Mouse (Mus musculus) CH12.LX (cell line): ENCODE data around the gene Hnrnpa2b1. TPM values are rescaled to one million over a fixed set of nuclear protein-coding genes. Genes with fewer than 3 reads are reported as not detected.
A peak's percentile ranks its signal among the peaks of the same experiment; 100 is the strongest.

Experiments
- DNase-seq: peaks from one replicate; pipeline ENCODE4 v3.0.0-alpha.2; 2013; ENCODE audit errors: extremely low read depth
- H3K27ac ChIP-seq: 2 replicates; pipeline ENCODE4 v1.5.1; 2012; ENCODE audit warnings: low read depth, mild to moderate bottlenecking, control low read depth, moderate library complexity; ENCODE audit not compliant: insufficient read depth
- H3K27me3 ChIP-seq: replicated peaks from 2 replicates; pipeline ENCODE3; 2012; ENCODE audit warnings: inconsistent platforms
- H3K36me3 ChIP-seq, 2 experiments: replicated peaks in 1 of 2; 2 replicates each; pipeline versions ENCODE3 to v1.6.1; 2012; ENCODE audit warnings: inconsistent platforms in 1 of 2, low read length in 1 of 2, mild to moderate bottlenecking in 1 of 2, mixed read lengths in 1 of 2, moderate library complexity in 1 of 2; ENCODE audit not compliant: control insufficient read depth in 1 of 2, insufficient read depth in 1 of 2
- H3K4me1 ChIP-seq, 2 experiments: 2 replicates each; pipeline ENCODE4 v1.6.1; 2012; ENCODE audit warnings: inconsistent platforms in 1 of 2, moderate library complexity in 1 of 2; ENCODE audit not compliant: insufficient read depth in 2 of 2, control insufficient read depth in 1 of 2
- H3K4me2 ChIP-seq: 2 replicates; pipeline ENCODE4 v1.6.1; 2012; ENCODE audit warnings: low read depth, mild to moderate bottlenecking, control low read depth; ENCODE audit not compliant: poor library complexity, insufficient read depth, severe bottlenecking
- H3K4me3 ChIP-seq, 3 experiments: fragments of 150-350 bp in 1 of 3; sonication (generic) in 1 of 3; replicated peaks in 1 of 3; 2 replicates each; pipeline versions ENCODE3 to v1.5.1; 2011 to 2012; ENCODE audit warnings: low read depth in 2 of 3, low read length in 2 of 3, mild to moderate bottlenecking in 2 of 3, moderate library complexity in 2 of 3, control low read depth in 1 of 3, improper control_type of control experiment in 1 of 3, inconsistent platforms in 1 of 3, mixed read lengths in 1 of 3; ENCODE audit not compliant: poor library complexity in 1 of 3
- H3K79me2 ChIP-seq: replicated peaks from 2 replicates; pipeline ENCODE4 v1.6.1; 2012; ENCODE audit warnings: mild to moderate bottlenecking, moderate library complexity; ENCODE audit not compliant: control insufficient read depth, poor library complexity, insufficient read depth, severe bottlenecking; ENCODE audit errors: extremely low read depth
- H3K9ac ChIP-seq: 2 replicates; pipeline ENCODE4 v1.6.1; 2012; ENCODE audit warnings: low read depth, mild to moderate bottlenecking, control low read depth, moderate library complexity; ENCODE audit not compliant: insufficient read depth
- H3K9me3 ChIP-seq: replicated peaks from 2 replicates; pipeline ENCODE3; 2012; ENCODE audit warnings: low read length, inconsistent platforms, mixed read lengths
- E2F4 ChIP-seq: IDR thresholded peaks from 2 replicates; pipeline ENCODE4 v1.6.1; 2011; ENCODE audit warnings: low read depth, low read length, improper control_type of control experiment; ENCODE audit not compliant: insufficient replicate concordance
- GABPA ChIP-seq: IDR thresholded peaks from 2 replicates; pipeline ENCODE4 v1.6.1; 2012; ENCODE audit warnings: low read depth, low read length, improper control_type of control experiment, inconsistent platforms; ENCODE audit not compliant: insufficient replicate concordance
- IRF4 ChIP-seq: IDR thresholded peaks from 2 replicates; pipeline ENCODE4 v1.6.1; 2014; ENCODE audit warnings: low read depth, mild to moderate bottlenecking, inconsistent platforms, low read length, improper control_type of control experiment
- JUND ChIP-seq: conservative IDR thresholded peaks from 2 replicates; pipeline ENCODE4 v1.6.1; 2011; ENCODE audit warnings: low read depth, low read length, improper control_type of control experiment
- KAT2A ChIP-seq: IDR thresholded peaks from 2 replicates; pipeline ENCODE4 v1.6.1; 2012; ENCODE audit warnings: low read length, improper control_type of control experiment, inconsistent platforms; ENCODE audit not compliant: insufficient replicate concordance
- MAZ ChIP-seq: IDR thresholded peaks from 2 replicates; pipeline ENCODE4 v1.6.1; 2012; ENCODE audit warnings: low read depth, mild to moderate bottlenecking, inconsistent platforms, low read length, improper control_type of control experiment, moderate library complexity
- MYC ChIP-seq: IDR thresholded peaks from 2 replicates; pipeline ENCODE4 v1.6.1; 2011; ENCODE audit warnings: low read depth, mild to moderate bottlenecking, improper control_type of control experiment, low read length
- NELFE ChIP-seq: IDR thresholded peaks from 2 replicates; pipeline ENCODE4 v1.6.1; 2011; ENCODE audit warnings: low read depth, low read length, improper control_type of control experiment
- PAX5 ChIP-seq: IDR thresholded peaks from 2 replicates; pipeline ENCODE4 v1.6.1; 2012; ENCODE audit warnings: low read length, inconsistent platforms, mixed read lengths
- POLR2A ChIP-seq: IDR thresholded peaks from 2 replicates; pipeline ENCODE4 v1.6.1; 2011; ENCODE audit warnings: low read depth, mild to moderate bottlenecking, improper control_type of control experiment, low read length
- RCOR1 ChIP-seq: conservative IDR thresholded peaks from 2 replicates; pipeline ENCODE4 v1.6.1; 2012; ENCODE audit warnings: low read depth, mild to moderate bottlenecking, inconsistent platforms, low read length, improper control_type of control experiment
- TBP ChIP-seq: conservative IDR thresholded peaks from 2 replicates; pipeline ENCODE4 v1.6.1; 2011; ENCODE audit warnings: low read depth, low read length, improper control_type of control experiment
- USF1 ChIP-seq: IDR thresholded peaks from 2 replicates; pipeline ENCODE4 v1.6.1; 2014; ENCODE audit warnings: low read depth, mild to moderate bottlenecking, inconsistent platforms, low read length, improper control_type of control experiment
- ZC3H11A ChIP-seq: IDR thresholded peaks from 2 replicates; pipeline ENCODE4 v1.6.1; 2012; ENCODE audit warnings: low read depth, mild to moderate bottlenecking, inconsistent platforms, low read length, improper control_type of control experiment
- ZKSCAN1 ChIP-seq: IDR thresholded peaks from 2 replicates; pipeline ENCODE4 v1.6.1; 2012; ENCODE audit warnings: low read depth, inconsistent platforms, low read length, improper control_type of control experiment, borderline replicate concordance
- ZMIZ1 ChIP-seq: IDR thresholded peaks from 2 replicates; pipeline ENCODE4 v1.6.1; 2012; ENCODE audit warnings: low read depth, mild to moderate bottlenecking, inconsistent platforms, low read length, improper control_type of control experiment
- ZNF384 ChIP-seq: IDR thresholded peaks from 2 replicates; pipeline ENCODE4 v1.6.1; 2012; ENCODE audit warnings: low read depth, low read length, improper control_type of control experiment, inconsistent platforms
- dilution Hi-C: fragments of 300-500 bp; cut with MboI; formaldehyde crosslinking; loops from 2 replicates; pipeline ENCODE4 v1.14.3; 2020; ENCODE audit warnings: low sequenced_read_pairs; ENCODE audit not compliant: extremely low pct_unique_long_range_greater_than_20kb, extremely low pct_ligation_motif_present
- in situ Hi-C: fragments of 300-500 bp; cut with MboI; formaldehyde crosslinking; loops from 3 replicates; pipeline ENCODE4 v1.14.3; 2019; ENCODE audit warnings: low sequenced_read_pairs, low pct_ligation_motif_present, low pct_unique_long_range_greater_than_20kb, mixed read lengths
- polyA plus RNA-seq: library from polyadenylated mRNA; unstranded; fragments of >175 nt; gene quantifications from 2 replicates; pipeline ENCODE4 v1.2.1, GENCODE M21; 2012; ENCODE audit warnings: low read depth; ENCODE audit not compliant: insufficient read length
- total RNA-seq, 2 experiments: library from RNA; depleted of rRNA; stranded (reverse); fragments of 300-350 nt in 1 of 2; fragments of >200 nt in 1 of 2; gene quantifications; 2 replicates each; pipeline ENCODE4 v1.2.3; 2012 to 2014

Gene Hnrnpa2b1
- total and polyA plus RNA-seq, 3 experiments: 500 to 1,854 (median 710) TPM

- Histone ChIP-seq H3K79me2 (peaks cover 72% of the 10 kb centered on the region), H3K36me3 (peaks cover 17 to 46% of the 10 kb centered on the region in 2 experiments), H3K27ac (no peak overlapping the region), H3K4me3 (peak overlapping the region; percentile 25 to 94 (median 70)), H3K27me3 (no peaks in the 10 kb centered on the region), H3K9ac (peak overlapping the region; percentile 99), H3K9me3 (no peaks in the 10 kb centered on the region), H3K4me2 (peak overlapping the region; percentile 82), H3K4me1 (peaks cover 2 to 24% of the 10 kb centered on the region in 2 experiments; a peak in 3 of 4 replicates)
- in situ Hi-C loops: no loop called here
- no peak for TF ChIP-seq GABPA
- no peak for TF ChIP-seq IRF4
- no peak for TF ChIP-seq E2F4
- TF ChIP-seq MYC: no peak
- TF ChIP-seq PAX5: no peak
- TF ChIP-seq TBP: no peak
- no peak for TF ChIP-seq MAZ
- TF ChIP-seq RCOR1: no peak
- no peak for TF ChIP-seq USF1
- no peak for TF ChIP-seq POLR2A
- no peak for TF ChIP-seq KAT2A
- no peak for TF ChIP-seq ZNF384
- no peak for TF ChIP-seq ZC3H11A
- TF ChIP-seq JUND: no peak
- no peak for TF ChIP-seq NELFE
- DNase-seq: peak; percentile 46
- dilution Hi-C loops: no loop called here
Measured at GRCm38 (mm10) chr6:51471782-51472181, 2.1 kb upstream of the Hnrnpa2b1 start.

GRCm38 (mm10) chr6:51471179-51471505 is 1.4 kb upstream of the Hnrnpa2b1 start:
- Histone ChIP-seq H3K36me3 (peaks cover 18 to 46% of the 10 kb centered on the region in 2 experiments), H3K9me3 (no peaks in the 10 kb centered on the region), H3K4me1 (peaks cover 2 to 26% of the 10 kb centered on the region in 2 experiments; a peak in 3 of 4 replicates), H3K27ac (peak overlapping the region; percentile 99), H3K27me3 (no peaks in the 10 kb centered on the region), H3K9ac (peak overlapping the region; percentile 99), H3K4me3 (peak overlapping the region; percentile 70 to 99 (median 94)), H3K4me2 (no peak overlapping the region), H3K79me2 (peaks cover 75% of the 10 kb centered on the region)
- TF ChIP-seq ZC3H11A (no peak), ZKSCAN1 (no peak), KAT2A (no peak), ZMIZ1 (no peak)
- dilution Hi-C loops (no loop called here), in situ Hi-C loops (no loop called here)
- no peak for DNase-seq
